Mouse (Mus musculus) thymus, adult 18-20 months (tissue): ENCODE measurements around the gene Kif6.

Source experiments
- DNase-seq, 2 experiments: peaks; one replicate each; pipeline ENCODE4 v3.0.0; 2022; ENCODE audit warnings: mixed read lengths in 2 of 2

Gene Kif6

DNA sequence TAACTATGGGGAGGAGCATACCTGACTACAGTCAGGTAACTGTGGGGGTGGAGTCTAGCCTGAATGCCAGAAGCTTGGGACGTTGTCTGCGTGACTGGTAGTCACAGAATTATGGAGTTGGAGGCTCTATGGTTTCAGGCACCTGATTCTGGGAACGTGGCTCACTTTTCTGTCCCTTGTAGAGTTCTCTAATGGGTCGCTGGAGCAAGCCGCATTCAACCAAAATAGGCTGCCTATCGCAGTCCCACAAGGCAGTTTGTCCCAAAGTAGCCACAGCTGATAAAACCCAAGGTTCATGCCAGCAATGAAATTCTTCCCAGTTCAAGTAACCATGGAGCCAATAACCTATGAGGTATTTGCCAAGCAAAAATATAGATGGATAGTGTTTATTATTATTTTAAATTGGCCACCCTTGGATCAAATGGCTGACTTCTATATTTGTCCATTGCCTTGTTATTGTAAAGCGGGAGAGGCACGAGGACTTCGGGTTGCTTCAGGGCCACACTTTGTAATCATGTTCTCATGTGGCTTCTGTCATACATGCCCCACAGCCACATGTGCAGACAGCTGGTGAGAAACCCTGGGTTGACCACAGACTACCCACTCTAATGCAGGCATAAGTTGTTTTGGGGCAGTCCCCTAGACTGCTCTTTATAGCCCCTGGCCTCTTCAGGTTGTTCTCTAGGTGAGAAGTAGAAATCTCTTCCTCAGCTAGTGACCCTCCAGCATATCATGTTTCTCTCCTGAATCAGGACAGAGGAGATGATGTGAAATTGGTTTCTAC, 125.2 kb downstream of the Kif6 start:
- DNase-seq: no peak

DNA sequence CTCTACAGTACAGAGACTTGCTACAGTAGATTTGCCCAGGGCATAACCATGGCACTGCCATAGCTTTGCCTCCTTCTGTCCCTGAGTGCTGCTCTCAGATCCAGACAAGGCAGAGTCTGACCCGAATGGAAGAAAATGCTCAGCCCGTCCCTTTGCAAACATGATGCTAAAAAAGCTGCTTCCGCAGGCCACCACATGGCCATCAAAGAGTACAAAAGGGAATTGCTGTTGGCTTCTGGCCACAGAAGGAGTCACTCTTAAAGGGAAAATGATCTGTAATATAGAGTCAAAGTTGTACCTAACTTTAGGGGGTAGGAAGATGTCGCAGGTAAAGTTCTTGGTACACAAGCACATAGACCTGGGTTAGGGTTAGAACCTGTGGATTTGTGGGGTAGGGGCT, 126.2 kb downstream of the Kif6 start:
- no peak for DNase-seq

DNA sequence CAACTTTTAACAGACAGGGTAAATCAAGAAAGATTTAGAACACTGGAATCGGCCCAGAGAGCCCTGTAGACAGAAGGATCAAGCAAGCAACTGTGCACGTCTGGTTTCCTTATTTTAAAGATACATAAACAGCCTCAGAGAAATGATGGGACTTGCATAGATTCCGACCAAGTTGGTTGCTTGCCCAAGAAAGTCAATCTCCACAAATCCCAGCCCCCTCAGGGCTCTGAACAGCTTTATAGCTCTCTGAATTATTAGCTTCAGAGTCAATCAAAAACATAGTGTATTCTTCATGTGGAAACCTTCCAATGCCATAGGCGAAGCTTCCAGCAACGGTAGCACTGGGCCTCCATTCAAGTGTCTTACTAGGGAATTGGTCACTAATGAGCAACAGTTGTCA, 127.0 kb downstream of the Kif6 start:
- no peak for DNase-seq

DNA sequence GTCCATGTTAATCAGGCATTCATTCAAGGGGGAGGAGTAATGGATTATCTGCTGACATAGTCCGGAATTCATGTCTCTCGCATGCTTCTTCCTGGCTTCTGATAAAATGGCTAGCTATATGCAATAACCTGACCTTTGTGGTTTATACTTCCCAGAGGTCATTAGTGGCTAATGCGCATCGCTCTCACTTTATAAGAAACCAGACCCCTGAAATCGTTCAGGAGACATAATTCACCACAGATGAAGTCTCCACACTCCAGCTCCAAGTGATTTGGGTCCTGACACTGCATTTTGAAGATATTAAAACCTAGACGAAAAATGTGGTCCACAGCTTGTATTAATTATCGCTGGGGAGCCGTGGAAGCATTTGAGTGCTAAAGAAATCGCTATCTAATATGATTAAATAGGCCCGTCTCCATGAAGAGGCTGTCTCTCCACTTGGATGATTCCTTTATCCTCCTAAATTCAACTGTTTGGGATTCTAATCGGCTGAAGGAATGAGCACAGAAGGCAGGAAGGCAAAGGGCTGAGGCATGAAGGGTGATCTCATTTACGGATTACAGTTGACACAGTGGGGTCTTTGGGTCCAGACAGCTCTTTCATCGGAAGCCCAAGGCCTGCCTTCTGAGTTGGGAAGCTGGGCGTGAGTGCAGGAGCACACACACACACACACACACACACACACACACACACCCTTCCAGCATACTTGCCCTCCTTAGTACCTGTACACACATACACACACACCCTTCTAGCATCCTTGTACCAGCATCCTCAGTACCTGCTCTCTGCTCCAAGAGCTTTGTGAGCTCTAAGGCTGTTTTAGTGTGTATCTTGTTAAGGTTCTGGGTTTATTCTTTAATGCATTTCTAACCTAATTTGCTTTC, 128.9 kb downstream of the Kif6 start:
- no peak for DNase-seq

DNA sequence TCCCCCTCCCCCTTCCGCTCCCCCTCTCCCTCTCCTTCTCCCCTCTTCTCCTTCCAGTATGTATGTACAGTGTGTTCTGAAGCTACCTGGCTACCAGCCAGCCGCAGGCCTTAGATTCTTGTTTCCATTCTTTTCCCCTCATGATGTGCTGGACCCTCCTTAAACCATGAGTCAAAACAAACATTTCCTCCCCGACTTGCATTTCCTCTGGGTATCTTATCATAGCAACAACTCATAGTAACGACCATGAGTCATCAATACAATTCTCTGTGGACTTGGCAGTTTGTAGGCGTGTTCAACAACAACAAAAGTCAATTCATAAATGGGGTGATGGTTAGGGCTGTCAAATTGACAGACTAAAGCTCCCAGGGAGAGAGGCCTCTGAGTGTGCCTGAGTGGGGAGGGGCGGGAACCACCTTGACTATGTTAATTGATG, 136.0 kb downstream of the Kif6 start:
- no peak for DNase-seq

DNA sequence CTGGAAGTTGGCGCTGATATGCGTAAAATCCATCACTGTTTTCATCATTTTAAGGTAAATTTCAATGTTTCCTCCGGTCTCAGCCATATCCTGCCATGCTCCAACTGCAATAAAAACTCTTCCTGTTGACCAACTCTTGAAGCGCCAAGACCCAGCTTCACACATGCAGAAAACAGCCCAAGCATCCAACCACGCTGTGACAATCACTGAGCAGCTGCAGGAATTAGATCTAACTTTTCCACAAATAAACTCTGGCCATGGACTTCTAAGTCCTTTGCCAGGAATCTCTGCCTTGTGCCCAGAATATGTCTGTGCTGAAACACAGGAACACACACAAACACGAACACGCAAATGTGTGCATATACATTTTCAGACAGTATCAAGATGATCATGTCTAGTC, 138.9 kb downstream of the Kif6 start:
- DNase-seq: no peak

DNA sequence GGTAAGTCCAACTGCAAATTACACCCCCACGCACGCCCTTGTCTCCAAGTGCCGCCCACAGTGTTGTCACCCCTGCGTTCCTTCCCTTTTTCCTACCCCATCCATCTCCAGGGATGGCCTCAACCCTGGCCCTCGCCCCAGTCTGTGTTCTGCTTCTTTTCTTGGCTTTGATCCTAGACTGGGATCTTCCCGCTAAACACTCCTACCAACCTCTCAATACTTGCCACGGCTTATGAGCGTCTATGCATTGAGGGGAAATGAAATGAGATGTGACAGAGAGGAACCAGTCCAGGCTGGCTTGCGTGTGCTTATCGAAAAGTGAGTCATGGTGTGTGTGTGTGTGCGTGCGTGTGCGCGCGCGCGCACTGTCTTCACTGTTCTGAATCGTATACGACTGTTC, 141.9 kb downstream of the Kif6 start:
- no peak for DNase-seq

DNA sequence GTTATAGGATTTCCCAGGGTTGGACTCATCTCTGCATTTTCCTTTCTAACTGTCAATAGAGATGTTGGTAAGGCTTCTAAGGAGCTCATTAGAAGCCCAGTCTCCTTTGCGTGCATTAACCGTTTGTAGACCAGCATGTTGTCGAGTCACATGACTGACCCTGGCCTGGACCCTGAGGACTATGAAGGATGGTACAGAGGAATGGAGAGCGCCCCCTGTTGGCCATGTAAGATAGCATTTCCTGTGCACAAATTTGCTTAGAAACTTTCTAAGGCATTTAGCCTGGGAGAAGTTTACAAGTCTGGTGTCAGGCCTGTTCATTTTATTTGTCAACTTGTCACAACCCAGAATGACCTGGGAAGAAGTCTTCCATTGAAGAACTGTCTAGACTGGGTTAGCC, 144.1 kb downstream of the Kif6 start:
- DNase-seq: no peak

DNA sequence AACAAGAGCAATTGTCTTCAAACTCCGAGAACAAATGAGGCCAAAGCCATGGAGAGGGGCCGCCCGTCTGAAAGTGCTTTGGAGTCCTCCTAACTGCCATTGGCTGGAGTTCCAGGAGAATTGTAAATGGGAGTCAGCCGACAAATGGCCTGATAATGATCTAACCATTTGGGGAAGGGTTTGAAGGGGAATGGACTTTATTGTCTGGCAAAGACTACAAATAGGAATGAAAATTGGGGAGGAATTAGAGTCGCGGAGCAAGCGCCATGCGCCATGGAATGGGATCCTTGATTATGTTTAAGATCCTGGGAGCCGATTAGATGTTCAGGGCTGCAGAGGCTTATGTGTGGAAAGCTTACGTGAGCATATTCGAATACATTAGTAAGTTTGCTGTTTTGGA, 146.3 kb downstream of the Kif6 start:
- no peak for DNase-seq

DNA sequence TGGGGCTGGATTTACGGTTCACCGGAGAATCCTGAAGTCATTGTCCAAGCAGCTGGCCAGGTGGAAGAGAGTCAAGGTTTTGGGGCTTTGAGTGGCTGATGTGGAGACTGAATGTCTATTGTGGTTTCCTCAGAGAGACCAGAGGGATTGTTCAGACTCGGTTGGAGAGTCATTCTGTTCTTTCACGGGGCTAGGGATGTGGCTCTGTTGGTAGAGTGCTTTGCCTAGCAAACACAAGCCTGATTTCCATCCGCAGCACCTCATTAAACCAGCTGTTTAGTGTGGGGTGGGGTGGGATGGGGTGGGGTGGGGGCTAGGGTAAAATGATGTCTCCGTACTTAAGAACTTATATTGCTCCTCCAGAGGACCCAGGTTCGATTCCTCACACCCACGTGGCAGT, 146.9 kb downstream of the Kif6 start:
- no peak for DNase-seq

DNA sequence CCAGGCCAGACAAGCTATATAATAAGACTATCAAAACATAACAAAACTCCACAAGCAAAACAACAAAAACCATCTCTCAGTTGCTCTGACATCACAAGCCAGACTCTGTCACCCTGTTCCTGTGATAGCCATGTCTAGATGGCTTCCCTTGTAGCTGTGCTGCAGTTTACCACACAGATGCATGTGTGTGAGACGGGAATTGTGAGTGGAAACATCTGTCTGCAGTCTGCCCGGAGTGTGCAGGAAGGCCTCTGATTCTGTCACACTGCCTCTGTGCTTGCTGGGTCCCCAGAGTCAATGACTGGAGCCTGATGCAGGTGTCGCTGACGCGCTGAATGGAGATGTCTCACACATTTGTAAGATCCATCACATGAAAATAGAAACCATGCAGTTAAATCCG, 150.0 kb downstream of the Kif6 start:
- DNase-seq: no peak

DNA sequence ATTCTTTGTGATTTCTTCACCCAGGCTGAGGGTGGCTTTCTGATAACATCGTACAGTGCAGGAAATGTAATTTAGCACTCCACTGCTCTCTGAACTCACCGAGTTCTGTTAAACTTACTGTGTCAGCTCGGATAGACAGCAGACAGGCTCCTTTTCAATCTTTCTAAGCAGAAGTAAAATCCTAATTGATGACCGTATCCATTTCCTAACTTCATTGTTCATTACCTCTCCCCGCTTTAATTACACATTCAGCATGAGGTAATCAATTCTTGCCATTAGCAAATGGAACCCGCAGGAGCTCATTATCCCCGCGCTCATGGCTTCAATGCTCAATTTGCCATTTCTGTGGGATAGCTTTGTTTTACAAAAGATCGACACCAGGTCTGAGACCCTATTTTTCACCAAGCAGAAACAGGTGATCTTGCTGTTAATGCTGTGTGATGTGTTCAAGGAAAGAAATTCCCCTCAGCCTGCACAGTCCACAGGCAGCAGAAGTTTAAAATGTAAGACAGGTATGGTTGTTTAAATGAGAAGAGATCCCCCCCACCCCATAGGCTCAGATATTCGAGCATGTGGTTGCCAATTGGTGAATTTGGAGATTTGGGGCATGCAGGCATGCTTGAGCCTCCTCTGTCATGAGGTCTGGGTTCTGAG, 152.9 kb downstream of the Kif6 start:
- DNase-seq: no peak

DNA sequence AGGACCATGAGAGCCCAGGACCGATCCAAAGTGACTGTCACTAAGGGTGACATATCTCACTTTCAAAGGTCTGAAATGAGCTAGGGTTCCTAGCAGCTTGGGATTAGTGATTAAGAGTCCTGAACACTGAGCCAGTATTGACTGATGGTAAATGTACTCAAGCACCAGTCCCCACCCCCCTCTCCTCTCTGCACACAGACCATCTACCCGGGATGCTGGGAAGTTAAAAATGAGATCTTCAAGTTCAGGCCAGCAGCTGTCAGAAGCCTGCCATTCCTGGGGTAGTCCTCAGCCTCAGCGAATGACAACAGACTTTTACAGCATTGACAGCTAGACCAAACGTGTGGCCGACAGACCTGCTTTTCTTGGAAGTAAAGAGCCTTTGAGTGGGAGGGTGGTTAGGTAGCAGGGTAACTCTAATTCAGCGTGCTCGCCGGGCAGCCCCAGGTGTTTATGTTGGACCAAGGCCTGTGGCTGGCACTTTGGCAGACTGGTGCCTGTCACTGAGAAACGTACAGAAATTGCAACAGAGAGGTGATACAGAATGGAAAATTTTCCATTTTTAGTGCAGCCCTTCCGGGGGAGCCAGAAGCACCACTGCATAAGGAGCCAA, 156.9 kb downstream of the Kif6 start:
- no peak for DNase-seq

DNA sequence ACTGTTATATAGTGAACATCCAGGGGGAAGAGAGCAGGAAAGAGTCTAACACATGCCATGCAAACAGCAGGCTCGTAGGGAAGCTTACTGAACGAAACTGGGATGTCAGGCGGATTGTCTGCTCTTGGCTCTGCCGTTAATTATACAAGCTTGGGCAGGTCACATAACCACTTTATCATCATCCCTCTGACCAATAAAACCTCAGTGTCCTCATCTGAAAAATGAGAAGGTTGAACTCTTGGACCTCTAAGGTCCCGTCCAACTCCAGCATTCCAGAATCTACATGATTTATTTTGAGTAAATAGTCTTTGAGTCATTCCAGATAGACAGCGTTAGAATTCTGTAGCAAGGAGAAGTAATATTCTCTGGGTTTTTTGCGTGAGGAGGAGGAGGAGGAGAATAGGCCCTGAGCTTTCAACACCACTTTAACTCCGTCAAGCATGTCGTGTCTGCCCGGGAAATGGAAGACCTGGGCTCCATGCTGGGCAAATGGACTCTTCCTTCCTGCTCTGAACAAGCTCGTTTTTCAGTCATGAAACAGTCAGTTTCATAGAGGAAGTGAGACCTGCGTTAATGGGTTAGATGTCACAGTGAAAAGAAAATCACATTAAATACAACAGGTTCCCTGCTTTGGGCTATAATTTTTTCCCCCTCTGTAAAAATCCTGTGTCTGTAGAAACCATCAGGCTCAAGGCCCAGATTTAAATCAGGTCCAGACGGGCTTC, 162.3 kb downstream of the Kif6 start:
- DNase-seq: no peak

DNA sequence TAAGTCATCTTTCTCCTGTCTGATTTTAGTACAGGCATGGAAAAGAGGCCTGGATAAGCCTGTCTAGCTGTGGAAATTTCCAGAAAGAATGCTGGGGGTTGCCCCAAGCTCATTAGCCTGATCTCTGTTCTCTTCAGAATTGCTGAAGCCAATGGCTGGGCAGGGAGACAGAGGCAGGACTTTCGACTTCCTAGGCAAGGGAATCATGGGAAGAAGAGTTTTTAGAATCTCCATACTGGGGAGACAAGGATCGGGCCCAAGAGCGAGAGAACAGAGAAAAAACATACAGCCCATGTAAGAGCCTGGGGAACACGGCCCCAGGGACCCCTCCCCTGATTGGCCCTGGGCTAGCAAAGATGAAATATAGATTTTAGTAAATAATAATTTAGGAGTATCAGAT, 164.1 kb downstream of the Kif6 start:
- no peak for DNase-seq

DNA sequence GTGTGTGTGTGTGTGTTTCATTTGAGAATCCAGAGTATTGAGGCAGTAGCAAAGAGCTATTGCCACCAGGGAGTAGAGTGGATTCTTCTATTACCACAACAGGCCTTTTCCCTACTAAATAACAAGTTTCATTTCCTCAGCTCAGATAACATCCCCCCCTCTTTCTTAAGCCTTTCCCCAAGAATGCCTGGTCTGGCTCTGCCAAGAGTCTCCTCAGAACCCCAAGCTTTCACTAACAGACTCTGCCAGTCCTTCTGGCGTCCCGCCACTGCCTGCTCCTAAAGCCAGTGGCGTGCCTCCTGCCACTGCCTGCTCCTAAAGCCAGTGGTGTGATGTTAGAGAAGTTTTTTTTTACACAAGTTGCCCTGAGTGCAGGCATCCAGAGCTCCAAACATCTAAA, 164.6 kb downstream of the Kif6 start:
- DNase-seq: no peak

DNA sequence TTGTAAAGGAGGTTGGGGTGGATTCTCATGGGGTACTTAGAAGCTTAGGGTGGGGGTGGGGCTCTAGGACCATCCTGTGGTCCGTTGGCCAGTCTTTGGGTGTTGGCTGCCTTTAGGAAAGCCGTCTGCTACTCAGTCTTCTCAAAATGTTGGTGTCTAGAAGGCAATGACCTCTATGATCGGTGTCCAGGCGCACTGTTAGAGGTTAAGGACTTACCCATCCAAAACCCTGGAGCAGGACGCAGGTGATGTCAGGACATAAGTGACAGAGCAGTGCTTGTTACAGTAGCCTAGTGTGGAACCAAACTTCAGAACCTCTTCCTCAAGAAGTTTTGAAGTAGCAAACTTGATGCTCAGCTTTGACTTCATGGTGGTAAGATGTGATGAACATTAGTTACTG, 170.9 kb downstream of the Kif6 start:
- DNase-seq: no peak

DNA sequence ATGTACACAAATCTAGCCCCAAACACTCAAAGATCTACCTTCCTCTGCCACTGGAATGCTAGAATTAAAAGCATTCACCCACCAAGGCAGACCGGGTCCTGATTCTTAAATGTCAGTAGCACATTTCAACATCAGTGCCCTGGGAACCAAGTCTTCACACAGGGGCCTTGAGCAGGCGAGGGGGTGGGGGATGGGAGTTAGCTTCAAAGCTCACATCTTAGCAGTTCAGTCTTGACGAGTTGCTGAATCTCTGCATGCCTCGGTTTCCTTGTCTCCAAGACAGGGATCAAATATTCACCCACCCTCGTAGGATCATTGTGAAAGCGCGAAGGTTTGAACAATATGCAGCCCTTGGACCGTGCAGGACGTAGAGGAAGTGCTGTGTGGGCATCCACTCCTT, 172.4 kb downstream of the Kif6 start:
- no peak for DNase-seq

DNA sequence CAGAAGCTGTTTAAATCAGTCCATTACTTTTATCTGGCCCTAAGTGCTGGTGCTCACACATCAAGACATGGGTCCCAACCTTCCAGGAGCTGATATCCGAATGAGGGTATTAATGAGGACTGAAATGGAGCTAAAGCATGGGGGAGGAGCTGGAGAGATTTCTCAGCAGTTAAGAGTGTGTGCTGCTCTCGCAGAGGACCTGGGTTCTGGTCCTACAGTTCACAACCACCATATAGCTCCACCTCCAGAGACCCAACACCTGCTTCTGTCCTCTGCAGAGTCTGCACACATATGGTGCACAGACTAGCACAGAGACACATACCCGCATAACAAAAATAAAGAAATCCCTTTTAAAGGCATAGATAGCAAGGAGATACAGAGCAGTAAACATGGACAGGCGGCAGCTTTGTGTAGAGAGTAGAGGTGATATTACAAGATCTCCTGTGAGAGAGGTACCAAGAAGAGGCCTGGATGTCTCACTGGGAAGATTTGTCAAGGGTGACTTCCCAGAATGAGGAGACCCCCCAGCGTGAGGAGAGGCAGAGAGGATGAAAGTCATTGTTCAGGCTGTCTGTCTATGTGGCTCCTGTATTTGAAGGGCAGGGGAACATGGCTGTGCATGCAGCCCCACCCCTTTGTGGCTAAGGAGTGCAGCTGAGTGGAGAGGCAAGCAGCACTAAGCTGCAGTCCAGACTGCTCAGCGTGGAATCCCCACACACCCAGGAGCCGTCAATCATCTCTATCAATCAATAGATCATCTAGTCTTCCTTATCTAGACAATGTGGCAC, 173.4 kb downstream of the Kif6 start:
- DNase-seq: no peak

DNA sequence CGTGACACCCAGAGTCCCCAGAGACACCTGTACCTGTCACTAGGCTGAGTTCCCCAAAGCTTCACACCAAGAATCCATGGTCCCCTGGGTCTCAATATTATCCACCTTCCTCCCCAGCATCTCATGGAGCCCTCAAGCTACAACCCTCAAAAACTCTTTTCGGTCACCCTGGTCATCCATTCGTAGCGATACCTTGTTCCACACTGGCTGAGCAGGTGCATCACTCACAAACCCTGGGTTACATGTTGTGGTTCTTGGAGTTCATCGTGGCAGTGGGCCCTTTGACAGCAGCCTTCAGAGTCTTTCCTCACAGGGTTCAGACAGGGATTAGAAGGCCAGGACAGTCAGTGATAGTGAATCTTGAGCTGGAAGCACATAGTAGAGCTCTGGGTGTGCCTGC, 176.6 kb downstream of the Kif6 start:
- DNase-seq: no peak

DNA sequence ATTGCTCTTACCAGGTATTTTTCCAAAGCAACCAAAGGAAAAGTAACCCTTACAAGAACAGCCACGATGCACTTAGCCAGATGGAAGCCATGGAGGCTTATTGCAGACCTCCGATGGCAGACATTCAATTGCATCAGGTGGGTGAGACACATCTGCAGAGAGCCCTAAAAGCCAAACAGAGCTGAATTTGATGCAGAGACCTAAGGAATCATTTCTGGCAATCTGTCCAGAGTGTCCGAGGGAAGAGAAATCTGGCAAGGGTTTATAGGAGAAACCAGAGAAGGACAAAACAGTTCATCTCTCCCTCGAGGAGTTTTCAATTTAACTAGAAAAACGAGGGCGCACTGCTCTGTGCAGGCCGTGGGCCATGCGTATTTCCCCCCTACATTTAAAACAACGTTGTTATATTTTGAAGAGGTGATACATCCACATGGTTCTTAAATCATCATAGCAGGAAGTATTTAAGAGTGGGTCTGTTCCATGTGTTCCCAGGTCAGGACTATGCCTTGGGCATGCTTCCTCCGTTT, 177.3 kb downstream of the Kif6 start:
- no peak for DNase-seq

DNA sequence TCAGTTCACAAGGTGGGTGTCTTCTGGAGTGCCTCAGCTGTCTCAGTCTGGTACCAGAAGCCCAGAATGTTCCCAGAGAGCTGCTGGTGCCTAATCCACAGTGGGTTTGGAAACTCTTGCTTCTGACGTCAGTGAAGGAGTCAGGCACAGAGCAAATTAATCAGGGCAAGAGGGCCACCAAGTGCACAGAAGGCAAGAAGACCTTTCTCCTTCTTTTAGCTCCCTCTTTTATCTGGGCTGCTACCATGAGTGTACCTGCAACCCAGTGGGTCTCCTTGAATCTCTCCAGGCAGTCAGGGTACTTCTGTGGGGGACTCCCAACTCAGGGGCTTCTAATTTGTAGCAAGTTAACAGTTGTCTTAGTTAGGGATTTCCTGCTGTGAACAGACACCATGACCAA, 178.0 kb downstream of the Kif6 start:
- DNase-seq: no peak
